Mouse (Mus musculus): Measurements from ENCODE around the gene Rabggtb. TPM values are rescaled to one million over a fixed set of nuclear protein-coding genes. Genes with fewer than 3 reads are reported as not detected.

Gene Rabggtb
- 10 to 100 TPM; 67.7 to 75.4 (median 69.2) TPM for total RNA-seq (2022)

DNA sequence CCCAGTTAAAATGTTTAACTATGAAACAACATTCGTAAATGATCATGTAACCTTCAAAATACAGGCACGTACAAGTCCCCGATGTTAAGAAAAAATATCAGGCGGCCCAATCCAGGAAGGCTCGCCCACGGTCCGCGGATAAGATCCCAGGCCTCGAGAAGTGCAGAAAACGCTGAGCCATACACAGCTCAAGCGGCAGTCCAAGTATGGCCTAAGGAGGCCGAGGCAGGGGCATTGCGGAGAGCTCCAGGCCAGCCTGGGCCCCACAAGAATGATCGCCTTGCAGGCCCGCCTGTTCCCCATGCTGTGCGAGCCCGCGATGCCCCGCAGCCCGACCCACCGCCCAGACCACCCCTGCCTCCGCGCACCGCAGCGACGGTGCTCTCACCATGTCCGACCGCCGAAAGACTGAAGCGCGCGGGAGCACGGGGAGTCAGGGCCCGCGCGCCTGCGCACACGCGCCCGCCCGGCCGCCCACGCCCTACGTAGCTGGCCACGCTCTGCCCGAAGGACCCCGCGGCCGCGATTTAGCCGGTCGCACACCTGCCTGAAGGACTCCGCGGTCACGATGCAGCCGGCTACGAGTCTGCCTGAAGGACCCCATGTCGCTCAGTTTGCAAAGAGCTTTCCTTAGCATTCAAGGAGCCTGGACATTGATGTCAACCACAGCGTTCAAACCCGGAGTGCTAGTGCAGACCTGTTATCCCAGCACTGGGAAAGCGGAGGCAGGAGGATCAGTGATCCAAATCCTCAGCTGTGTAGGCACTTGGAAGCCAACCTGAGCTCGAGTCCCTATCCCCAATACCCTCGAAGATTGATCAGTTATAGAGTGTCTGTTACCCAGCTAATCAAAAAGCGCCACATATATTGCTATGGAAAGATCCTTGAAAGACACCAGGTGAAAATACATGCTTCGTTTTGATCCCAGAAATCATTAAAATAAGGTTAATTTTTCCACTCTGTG is at the start of gene Rabggtb:
Gene Rabggtb, minus strand, starts transcription at position 464 of the 964 bp plus-strand sequence.
- peak; percentile 90 to 94 for DNase-seq (ENCODE audit: low spot score in 2 of 2)

GRCm38 (mm10) chr3:153961632-153962389 is 49.0 kb upstream of the Rabggtb start:
- DNase-seq (ENCODE audit: low spot score in 2 of 2) = no peak

GRCm38 (mm10) chr3:153960884-153961283 is 48.1 kb upstream of the Rabggtb start:
- DNase-seq (ENCODE audit: low spot score in 2 of 2) = no peak

DNA sequence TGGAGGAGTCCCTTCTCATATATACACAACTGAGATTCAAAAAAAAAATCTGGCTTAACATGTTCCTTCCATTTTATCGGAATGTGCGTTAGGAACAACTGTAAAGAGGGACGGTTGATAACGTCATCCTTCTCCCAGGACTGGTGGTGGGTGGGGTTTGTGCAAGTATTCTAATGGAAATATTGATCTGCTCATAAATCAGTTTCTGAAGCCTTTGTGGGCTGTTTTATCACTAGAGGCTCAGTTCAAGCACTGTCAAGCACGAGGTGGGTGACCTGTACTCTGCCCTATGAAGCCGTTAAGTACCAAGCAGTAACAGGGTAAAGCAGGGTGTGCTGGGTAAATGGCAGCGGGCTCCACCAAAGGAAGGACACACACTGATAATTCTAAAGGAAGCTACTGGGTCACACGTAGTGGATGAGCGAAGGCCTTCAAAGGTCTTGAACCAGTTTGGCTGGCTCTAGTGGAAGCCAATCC is 47.0 kb upstream of the Rabggtb start:
- DNase-seq (ENCODE audit: low spot score in 2 of 2) = no peak

GRCm38 (mm10) chr3:153959035-153959730 is 46.4 kb upstream of the Rabggtb start:
- DNase-seq (ENCODE audit: low spot score in 2 of 2) = no peak

DNA sequence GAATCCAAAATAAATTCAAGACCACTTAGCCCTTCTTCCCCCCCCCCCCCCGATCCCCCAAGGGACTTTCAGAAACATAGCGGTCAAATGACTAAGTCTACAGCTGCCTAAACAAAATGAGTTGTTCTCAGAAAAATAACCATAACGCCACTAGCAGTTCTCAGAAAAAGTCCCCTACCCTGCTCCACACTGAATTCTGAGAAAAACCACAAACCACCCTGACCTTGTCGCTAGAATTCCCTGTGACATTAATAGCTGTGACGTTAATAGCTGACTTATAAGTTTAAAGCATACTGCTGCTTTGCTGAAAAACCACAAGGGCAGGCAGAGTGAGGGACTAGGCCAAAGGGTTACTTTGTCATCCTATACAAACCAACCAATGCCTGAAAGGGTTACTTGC is 45.1 kb upstream of the Rabggtb start:
- DNase-seq (ENCODE audit: low spot score in 2 of 2) = no peak

GRCm38 (mm10) chr3:153948176-153948575 is 35.4 kb upstream of the Rabggtb start:
- DNase-seq (ENCODE audit: low spot score in 2 of 2) = no peak

GRCm38 (mm10) chr3:153947271-153947670 is 34.5 kb upstream of the Rabggtb start:
- DNase-seq (ENCODE audit: low spot score in 2 of 2) = no peak

DNA sequence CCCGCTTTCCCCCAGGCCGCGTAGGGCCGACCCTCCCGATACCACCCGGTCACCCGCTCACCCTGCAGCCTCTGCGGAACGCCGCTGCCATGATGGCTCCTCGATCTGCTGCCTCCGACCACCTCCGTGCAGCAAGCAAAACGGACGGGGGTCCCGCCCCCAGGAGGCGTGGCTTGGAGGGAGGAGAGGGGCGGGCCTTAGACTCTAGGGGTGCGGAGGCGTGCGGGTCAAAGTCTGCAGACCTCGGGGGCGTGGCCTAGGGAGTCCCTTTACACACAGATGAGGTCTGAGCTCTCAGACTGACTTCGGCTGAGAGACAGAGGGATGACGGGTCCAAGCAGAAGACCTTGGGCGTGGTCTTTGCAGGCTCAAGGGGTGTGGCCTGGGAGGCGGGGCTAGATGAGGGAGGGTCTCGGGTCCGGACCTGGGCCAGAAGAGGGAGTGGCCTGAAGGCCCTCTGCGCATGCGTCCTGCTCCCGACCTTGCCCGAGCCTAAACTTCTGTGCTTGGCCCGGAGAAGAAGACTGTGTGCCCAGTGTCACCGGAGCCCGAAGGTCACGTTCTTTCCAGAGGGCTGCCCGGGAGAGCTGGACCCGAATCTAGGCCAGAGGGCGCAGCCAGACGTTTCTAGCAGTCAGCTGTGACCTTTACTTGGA is 31.7 kb upstream of the Rabggtb start, which contains the start of gene Acadm:
Gene Acadm, minus strand, starts transcription at position 298 of the 656 bp plus-strand sequence.
- peak; percentile 93 to 94 for DNase-seq (ENCODE audit: low spot score in 2 of 2)

GRCm38 (mm10) chr3:153943901-153944334 is 31.1 kb upstream of the Rabggtb start:
- DNase-seq (ENCODE audit: low spot score in 2 of 2) = no peak

DNA sequence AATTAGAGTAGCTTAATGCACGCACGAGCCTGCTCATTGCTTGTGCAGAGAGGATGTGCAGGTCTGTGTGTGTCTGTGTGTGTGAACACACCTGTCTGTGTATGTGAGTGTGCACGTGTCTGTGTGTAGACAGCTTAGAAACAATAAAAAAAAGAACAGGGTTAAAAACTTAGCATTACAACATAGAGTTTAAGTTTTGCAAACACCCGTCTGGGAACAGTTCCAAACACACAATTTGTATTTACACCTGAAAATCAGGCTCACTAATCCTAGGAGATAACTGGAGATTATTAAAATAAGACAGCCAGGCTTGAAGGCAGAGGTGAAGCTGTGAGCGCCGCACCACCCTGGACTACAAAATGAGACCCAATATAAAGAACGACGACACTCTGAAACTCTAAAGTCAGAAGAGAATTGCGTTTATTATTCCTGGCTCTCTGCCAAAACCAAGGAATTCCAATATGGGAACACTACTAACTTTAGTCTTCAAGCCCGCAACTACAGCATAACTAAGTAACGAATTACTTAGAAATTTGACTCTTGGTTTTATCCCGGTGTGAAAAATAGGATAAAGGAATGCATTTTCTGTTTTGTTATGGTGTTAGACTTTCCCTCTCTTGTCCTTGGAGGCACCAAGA is 30.3 kb upstream of the Rabggtb start:
- no peak for DNase-seq (ENCODE audit: low spot score in 2 of 2)

DNA sequence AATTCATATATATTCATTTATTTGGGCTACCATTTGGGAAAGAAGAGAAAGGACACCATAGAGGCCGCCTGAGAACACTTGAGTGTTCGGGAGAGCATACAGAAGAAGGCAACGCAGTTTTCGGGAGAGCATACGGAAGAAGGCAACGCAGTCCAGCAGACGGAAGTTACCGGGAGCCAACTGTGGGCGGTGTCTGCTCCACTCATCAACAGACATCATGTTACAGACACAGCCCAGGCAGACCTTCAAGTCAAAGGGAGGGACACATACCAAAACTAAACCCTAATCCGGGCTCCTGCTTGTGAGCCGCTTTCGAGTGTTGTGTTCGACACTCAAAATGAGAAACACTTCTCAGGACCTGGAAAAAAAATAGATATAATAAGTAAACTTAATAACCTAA is 28.8 kb upstream of the Rabggtb start:
- no peak for DNase-seq (ENCODE audit: low spot score in 2 of 2)

DNA sequence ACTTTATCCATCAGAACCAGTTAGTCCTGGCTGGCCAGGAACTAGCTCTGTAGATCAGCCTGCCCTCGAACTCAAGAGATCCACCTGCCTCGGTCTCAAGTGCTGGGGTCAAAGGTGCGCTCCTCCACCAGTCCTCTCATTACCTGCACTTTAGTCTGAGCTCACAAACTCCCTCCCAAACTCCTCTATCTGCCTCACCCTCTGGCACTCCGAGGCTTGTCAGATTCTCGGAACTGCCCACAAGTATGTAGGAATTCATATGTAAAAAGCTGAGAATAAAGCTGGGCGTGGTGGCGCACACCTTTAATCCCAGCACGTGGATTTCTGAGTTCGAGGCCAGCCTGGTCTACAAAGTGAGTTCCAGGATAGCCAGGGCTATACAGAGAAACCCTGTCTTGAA is 27.7 kb upstream of the Rabggtb start:
- DNase-seq (ENCODE audit: low spot score in 2 of 2) = no peak

- no peak for DNase-seq (ENCODE audit: low spot score in 2 of 2)
Measured at GRCm38 (mm10) chr3:153940021-153940420, 27.2 kb upstream of the Rabggtb start.

- DNase-seq (ENCODE audit: low spot score in 2 of 2) = no peak
Measured at GRCm38 (mm10) chr3:153937116-153937810, 24.5 kb upstream of the Rabggtb start.

GRCm38 (mm10) chr3:153935878-153936277 is 23.1 kb upstream of the Rabggtb start:
- no peak for DNase-seq (ENCODE audit: low spot score in 2 of 2)

DNA sequence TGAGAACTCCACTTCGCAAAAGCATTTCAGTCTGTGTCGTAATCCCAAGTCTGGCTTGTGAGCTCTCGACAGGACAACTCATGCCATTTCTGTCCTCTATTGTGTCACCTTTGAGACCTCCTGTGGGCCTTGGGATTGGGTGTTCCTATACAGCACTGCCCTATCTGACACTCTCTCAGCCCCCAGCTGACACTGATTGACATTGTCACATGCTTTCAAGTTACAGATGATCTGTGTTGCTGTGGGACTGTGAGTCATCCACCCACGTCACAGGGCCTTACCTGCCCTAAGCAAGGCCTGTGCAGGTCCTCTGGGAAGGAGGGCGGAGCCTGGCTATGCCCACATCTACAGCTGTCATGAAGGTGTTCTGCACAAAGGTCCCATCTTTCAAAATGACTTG is 19.7 kb upstream of the Rabggtb start:
- no peak for DNase-seq (ENCODE audit: low spot score in 2 of 2)

DNA sequence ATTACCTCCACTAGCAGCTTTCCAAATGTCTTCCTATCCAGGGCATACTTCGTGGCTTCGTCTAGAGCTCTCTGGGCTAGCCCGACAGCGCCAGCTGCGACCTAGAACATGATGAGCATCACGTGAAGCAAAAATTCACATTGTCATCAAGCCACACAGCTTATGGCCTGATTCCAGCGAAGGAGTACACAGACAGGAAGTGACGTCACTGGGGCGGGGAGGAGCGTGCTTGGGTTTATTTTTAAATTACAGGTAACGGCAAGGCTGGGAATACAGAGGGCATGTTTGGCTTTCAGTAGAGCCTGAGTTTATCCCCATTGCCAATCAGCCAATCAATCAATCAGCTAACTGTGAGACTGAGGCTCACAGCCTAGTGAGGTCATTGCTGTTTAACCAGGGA is 16.7 kb upstream of the Rabggtb start:
- no peak for DNase-seq (ENCODE audit: low spot score in 2 of 2)

- DNase-seq (ENCODE audit: low spot score in 2 of 2) = no peak
Measured at GRCm38 (mm10) chr3:153926333-153926732, 13.5 kb upstream of the Rabggtb start.

All from layer of hippocampus, adult 8-10 months (tissue).